Mouse (Mus musculus) gastrocnemius, postnatal 10 days (tissue): ENCODE measurements around the gene Ptpn1. TPM values are rescaled to one million over a fixed set of nuclear protein-coding genes. Genes with fewer than 3 reads are reported as not detected.

Source experiments
- DNase-seq: peaks from one replicate; pipeline ENCODE4 v3.0.0; 2021; ENCODE audit warnings: mixed read lengths
- long read RNA-seq, 2 experiments: library from polyadenylated mRNA; stranded (forward); transcript quantifications; one replicate each; pipeline ENCODE4 v2.0.0; 2021
- total RNA-seq, 2 experiments: library from RNA; stranded (reverse); gene quantifications; 2 replicates each; pipeline ENCODE4 v1.2.3; 2021

The Ptpn1 gene
- 10 to 100 TPM; 16.4 to 22.7 TPM for total RNA-seq
- long read RNA-seq, experiment 1, full-length matches to known transcripts = 30 of 37 reads
- long read RNA-seq, experiment 1, partial matches to known transcripts = 1 of 37 reads
- long read RNA-seq, experiment 1, other reads (novel, unspliced or antisense) = 6 of 37 reads
- long read RNA-seq, experiment 2, full-length matches to known transcripts = 24 of 33 reads
- long read RNA-seq, experiment 2, partial matches to known transcripts = 8 of 33 reads
- long read RNA-seq, experiment 2, other reads (novel, unspliced or antisense) = 1 of 33 reads

- DNase-seq = peak; percentile 97
Measured at GRCm38 (mm10) chr2:167931985-167932726, at the start of gene Ptpn1. TSS of gene Ptpn1 (plus strand) at chr2:167932057.

GRCm38 (mm10) chr2:167886485-167886884 is 45.4 kb upstream of the Ptpn1 start:
- DNase-seq = no peak

GRCm38 (mm10) chr2:167887516-167888347 is 44.1 kb upstream of the Ptpn1 start:
- DNase-seq = no peak

GRCm38 (mm10) chr2:167888834-167889233 is 43.0 kb upstream of the Ptpn1 start:
- no peak for DNase-seq

GRCm38 (mm10) chr2:167889886-167890285 is 42.0 kb upstream of the Ptpn1 start:
- no peak for DNase-seq

GRCm38 (mm10) chr2:167891908-167892307 is 39.9 kb upstream of the Ptpn1 start:
- peak; percentile 71 for DNase-seq

- no peak for DNase-seq
Measured at GRCm38 (mm10) chr2:167893680-167894079, 38.2 kb upstream of the Ptpn1 start.

- DNase-seq = peak; percentile 92
Measured at GRCm38 (mm10) chr2:167894948-167895372, 36.9 kb upstream of the Ptpn1 start.

- DNase-seq = no peak
Measured at GRCm38 (mm10) chr2:167897896-167898295, 34.0 kb upstream of the Ptpn1 start.

GRCm38 (mm10) chr2:167899989-167900421 is 31.9 kb upstream of the Ptpn1 start:
- no peak for DNase-seq

- DNase-seq = no peak
Measured at GRCm38 (mm10) chr2:167902116-167902703, 29.6 kb upstream of the Ptpn1 start.

GRCm38 (mm10) chr2:167903242-167903952 is 28.5 kb upstream of the Ptpn1 start:
- DNase-seq = no peak

GRCm38 (mm10) chr2:167904621-167905367 is 27.1 kb upstream of the Ptpn1 start:
- DNase-seq = no peak

- DNase-seq = no peak
Measured at GRCm38 (mm10) chr2:167905561-167905960, 26.3 kb upstream of the Ptpn1 start.

- no peak for DNase-seq
Measured at GRCm38 (mm10) chr2:167906729-167907128, 25.1 kb upstream of the Ptpn1 start.

GRCm38 (mm10) chr2:167909531-167910177 is 22.2 kb upstream of the Ptpn1 start:
- DNase-seq = no peak

GRCm38 (mm10) chr2:167910178-167910540 is 21.7 kb upstream of the Ptpn1 start:
- DNase-seq = no peak

- no peak for DNase-seq
Measured at GRCm38 (mm10) chr2:167911511-167911910, 20.3 kb upstream of the Ptpn1 start.

GRCm38 (mm10) chr2:167919081-167919480 is 12.8 kb upstream of the Ptpn1 start:
- no peak for DNase-seq

GRCm38 (mm10) chr2:167920041-167920440 is 11.8 kb upstream of the Ptpn1 start:
- DNase-seq = no peak
